Mouse (Mus musculus): Measurements from ENCODE around the gene Vps37b.

DNA sequence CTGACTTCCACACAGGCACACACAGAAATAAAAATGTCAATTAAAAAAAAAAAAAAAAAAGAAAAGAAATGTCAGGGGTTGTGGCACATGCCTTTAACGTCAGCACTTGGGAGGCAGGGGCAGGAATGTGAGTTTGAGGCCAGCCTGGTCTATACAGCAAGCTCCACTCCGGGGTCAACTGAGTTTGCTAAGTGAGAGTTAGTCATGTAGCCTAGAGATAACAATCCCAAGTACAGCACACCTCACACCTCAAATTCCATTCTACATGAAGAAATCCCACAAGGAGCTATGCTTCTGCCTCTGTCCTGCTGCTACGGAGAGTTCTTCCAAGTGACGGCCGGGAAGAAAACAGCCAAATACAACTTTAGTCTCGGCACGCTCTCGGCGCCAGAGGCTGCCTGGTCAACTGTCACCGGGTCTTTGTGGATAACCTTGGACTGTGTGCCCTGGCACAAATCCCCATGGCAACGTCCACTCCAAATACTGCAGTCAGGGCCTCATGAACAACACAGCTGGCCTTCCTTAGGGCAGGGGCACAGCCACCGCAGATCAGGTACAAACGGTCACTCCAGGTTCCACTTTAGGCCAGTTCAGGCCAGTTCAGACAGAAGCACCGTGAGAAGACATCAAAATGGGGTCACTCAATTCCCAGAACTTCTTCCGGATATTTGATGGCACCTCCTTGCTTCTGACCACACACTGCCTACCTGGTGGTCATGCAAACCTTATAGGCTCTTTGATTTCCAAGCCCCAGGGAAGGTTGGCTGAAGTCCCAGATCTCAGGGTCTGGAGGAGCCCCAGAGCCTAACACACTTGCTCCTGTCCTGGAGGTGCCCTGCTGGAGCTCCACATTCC lies 6.3 kb downstream of the Vps37b start:
- TF ChIP-seq POLR2A (IDR thresholded peaks at IDR 0.05; ENCODE audit: low read depth, low read length) (no peak), CTCF (IDR thresholded peaks at IDR 0.05; ENCODE audit: borderline replicate concordance, insufficient read depth, low read length) (no peak)

Measured in embryonic fibroblast, embryonic 13.5 days (primary cell).